Mouse (Mus musculus): ENCODE results near the gene Ube2c.

Gene Ube2c

GRCm38 (mm10) chr2:164769258-164770037, at the start of gene Ube2c:
TSS of gene Ube2c (plus strand) at chr2:164769898.
- DNase-seq (ENCODE audit: low spot score): peak; percentile 96

- DNase-seq (ENCODE audit: low spot score): no peak
Observed at GRCm38 (mm10) chr2:164723276-164723675, 46.4 kb upstream of the Ube2c start.

- DNase-seq (ENCODE audit: low spot score): peak; percentile 62
Observed at GRCm38 (mm10) chr2:164725895-164726619, 43.6 kb upstream of the Ube2c start.

- DNase-seq (ENCODE audit: low spot score): no peak
Observed at GRCm38 (mm10) chr2:164731719-164732118, 38.0 kb upstream of the Ube2c start.

GRCm38 (mm10) chr2:164733259-164733658, 36.4 kb upstream of the Ube2c start:
- DNase-seq (ENCODE audit: low spot score): no peak

- no peak for DNase-seq (ENCODE audit: low spot score)
Observed at GRCm38 (mm10) chr2:164734839-164735238, 34.9 kb upstream of the Ube2c start.

- DNase-seq (ENCODE audit: low spot score): no peak
Observed at GRCm38 (mm10) chr2:164735446-164735845, 34.3 kb upstream of the Ube2c start.

GRCm38 (mm10) chr2:164737377-164738090, 32.2 kb upstream of the Ube2c start:
- no peak for DNase-seq (ENCODE audit: low spot score)

GRCm38 (mm10) chr2:164739876-164740275, 29.8 kb upstream of the Ube2c start:
- DNase-seq (ENCODE audit: low spot score): no peak

GRCm38 (mm10) chr2:164744987-164745386, 24.7 kb upstream of the Ube2c start:
- no peak for DNase-seq (ENCODE audit: low spot score)

GRCm38 (mm10) chr2:164745843-164746479, 23.7 kb upstream of the Ube2c start, which contains the start of the genes Wfdc3 and Dnttip1:
TSS of gene Wfdc3 (minus strand) at chr2:164745931.
TSS of gene Dnttip1 (plus strand) at chr2:164745983.
- peak; percentile 93 for DNase-seq (ENCODE audit: low spot score)

- no peak for DNase-seq (ENCODE audit: low spot score)
Observed at GRCm38 (mm10) chr2:164746693-164747092, 23.0 kb upstream of the Ube2c start.

- DNase-seq (ENCODE audit: low spot score): no peak
Observed at GRCm38 (mm10) chr2:164748191-164748590, 21.5 kb upstream of the Ube2c start.

GRCm38 (mm10) chr2:164748991-164749390, 20.7 kb upstream of the Ube2c start:
- no peak for DNase-seq (ENCODE audit: low spot score)

GRCm38 (mm10) chr2:164752454-164752853, 17.2 kb upstream of the Ube2c start:
- DNase-seq (ENCODE audit: low spot score): no peak

- DNase-seq (ENCODE audit: low spot score): no peak
Observed at GRCm38 (mm10) chr2:164754105-164754504, 15.6 kb upstream of the Ube2c start.

- no peak for DNase-seq (ENCODE audit: low spot score)
Observed at GRCm38 (mm10) chr2:164754800-164755199, 14.9 kb upstream of the Ube2c start.

- DNase-seq (ENCODE audit: low spot score): no peak
Observed at GRCm38 (mm10) chr2:164757841-164758240, 11.9 kb upstream of the Ube2c start.

GRCm38 (mm10) chr2:164758692-164759091, 11.0 kb upstream of the Ube2c start:
- DNase-seq (ENCODE audit: low spot score): no peak

GRCm38 (mm10) chr2:164760059-164760833, 9.5 kb upstream of the Ube2c start:
- DNase-seq (ENCODE audit: low spot score): no peak

- DNase-seq (ENCODE audit: low spot score): no peak
Observed at GRCm38 (mm10) chr2:164761502-164761901, 8.2 kb upstream of the Ube2c start.

Data from ovary, postnatal 36 days (tissue).